Mouse (Mus musculus): Measurements from ENCODE around the gene P2rx7. TPM values are rescaled to one million over a fixed set of nuclear protein-coding genes. Genes with fewer than 3 reads are reported as not detected.
"Not testable (repeated sequence)": the region's sequence is repeated elsewhere in the genome, so short reads cannot be mapped to it uniquely, and the experiment has no call there.

The P2rx7 gene
- total RNA-seq, 2 experiments from 2014 or later: 8.6 to 8.9 TPM

DNA sequence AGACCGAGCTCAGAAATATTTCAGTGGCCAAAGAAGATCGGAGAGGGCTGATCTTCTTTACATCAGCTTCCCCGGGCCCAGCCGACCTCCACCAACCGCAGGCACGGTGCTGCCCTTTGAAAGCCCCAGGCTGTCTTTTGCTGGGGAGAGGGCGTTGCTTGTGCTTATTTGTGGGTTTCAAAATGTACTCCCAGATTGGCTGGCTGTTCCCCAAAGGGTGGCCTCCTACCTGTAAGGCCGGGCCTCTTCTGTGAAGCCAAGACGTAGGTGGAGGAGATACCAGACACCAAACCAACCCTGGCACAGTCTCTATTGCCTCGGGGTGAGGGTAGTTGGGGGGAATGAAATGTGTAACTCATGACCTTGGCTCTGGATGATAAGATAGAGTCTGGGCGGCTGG is 2.3 kb downstream of the P2rx7 start:
- no peak for DNase-seq (ENCODE audit: low spot score in 2 of 2)

DNA sequence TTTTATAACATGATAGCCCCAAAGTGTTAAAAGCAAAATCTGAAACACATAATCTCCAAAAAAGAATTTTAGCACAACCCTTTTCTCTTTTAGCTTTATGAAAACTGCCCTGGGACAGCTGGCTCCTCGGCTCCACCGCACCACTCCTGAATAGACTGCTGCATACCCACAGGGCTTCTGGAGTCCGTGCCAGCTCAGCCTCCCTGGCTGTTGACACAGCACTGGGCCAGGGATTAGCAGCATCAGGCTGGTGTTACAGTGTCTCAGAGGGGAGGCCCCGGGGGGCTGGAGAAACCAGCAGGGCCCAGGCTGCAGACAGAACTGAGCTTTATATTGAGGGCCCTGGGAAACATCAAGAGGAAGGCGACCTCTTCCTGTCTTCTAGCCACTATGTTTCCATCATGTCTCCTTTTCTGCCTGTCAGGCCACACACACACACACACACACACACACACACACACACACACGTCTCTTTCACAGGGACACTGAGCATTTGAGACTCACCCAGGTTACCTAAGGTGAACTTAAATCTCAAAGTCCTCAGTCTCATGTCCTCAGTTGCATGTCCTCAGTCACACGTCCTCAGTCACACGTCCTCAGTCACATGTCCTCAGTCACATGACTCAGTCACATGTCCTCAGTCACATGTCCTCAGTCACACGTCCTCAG is 3.7 kb downstream of the P2rx7 start:
- peak in 1 of 2 experiments; percentile 18 for DNase-seq (ENCODE audit: low spot score in 2 of 2)

DNA sequence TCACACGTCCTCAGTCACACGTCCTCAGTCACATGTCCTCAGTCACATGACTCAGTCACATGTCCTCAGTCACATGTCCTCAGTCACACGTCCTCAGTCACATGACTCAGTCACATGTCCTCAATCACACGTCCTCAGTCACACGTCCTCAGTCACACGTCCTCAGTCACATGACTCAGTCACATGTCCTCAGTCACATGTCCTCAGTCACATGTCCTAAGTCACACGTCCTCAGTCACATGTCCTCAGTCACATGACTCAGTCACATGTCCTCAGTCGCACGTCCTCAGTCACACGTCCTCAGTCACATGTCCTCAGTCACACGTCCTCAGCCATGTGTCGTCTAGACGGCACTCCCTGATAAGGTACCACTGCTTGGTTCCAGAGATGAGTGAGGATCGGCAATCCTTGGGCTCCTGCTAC is 4.3 kb downstream of the P2rx7 start:
- DNase-seq (ENCODE audit: low spot score in 2 of 2): not testable (repeated sequence)

DNA sequence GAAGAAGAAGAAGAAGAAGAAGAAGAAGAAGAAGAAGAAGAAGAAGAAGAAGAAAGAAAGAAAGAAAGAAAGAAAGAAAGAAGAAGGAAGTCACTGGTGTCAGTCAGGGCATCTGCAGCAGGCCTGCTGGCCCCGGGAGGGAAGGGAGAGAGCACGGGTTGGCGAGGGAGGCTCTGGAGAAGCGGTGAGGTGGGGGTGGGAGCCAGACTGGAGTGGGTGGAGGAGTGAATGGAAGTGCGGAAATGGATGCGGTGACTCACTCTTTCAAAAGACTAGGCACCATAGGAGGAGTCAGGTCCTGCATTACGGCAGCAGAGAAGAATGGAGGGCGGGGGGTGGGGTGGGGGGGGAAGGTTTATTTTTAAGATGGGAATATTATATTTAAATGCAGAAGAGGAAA is 5.6 kb downstream of the P2rx7 start:
- DNase-seq (ENCODE audit: low spot score in 2 of 2): no peak

DNA sequence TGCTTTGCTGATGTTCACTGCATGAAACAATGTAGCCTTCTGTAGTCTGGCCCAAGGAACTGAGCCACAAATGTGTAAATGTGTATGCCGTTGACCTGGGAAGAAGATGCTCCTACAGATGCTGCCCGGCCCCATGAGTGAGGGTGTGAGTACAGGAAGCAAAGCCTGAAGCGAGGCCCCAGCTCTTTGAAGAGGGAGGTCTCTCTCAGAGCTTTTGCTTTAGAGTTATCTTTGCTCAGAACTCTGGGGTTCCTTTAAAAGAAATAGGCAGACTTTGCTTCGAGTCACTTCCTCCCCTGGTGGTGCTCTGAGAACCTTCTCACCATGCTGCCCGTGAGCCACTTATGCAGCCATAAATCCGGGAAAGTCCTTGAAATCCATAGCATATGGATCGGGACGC is 6.4 kb downstream of the P2rx7 start:
- DNase-seq (ENCODE audit: low spot score in 2 of 2): no peak

DNA sequence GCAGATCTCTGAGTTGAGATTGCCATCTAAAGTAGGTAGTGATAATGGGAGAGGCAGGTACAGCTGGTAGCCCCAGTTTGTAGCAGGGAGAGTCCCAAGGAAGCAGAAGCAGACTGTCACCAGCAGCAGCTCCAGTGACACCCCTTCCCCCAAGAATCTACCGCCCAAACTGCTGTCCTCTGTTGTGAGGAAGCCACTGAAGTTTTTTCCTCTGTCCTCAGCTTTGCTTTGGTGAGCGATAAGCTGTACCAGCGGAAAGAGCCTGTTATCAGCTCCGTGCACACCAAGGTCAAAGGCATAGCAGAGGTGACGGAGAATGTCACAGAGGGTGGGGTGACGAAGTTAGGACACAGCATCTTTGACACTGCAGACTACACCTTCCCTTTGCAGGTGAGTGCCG is 8.8 kb downstream of the P2rx7 start:
- no peak for DNase-seq (ENCODE audit: low spot score in 2 of 2)

DNA sequence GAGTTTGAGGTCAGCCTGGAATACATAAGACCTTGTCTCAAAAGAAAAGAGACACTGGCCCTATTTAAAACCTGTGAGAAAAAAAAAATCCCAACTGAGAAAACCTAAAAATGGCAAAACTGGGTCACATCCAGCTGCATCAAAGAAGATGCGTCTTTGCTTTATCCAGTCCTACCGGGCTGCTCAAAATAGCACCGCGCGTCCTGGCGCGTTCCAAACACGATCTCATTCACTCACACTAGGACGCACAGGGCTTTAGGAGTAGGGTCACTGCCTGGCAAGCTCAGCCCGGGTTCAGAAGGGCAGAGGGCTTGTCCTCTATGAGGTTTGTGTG is 9.4 kb downstream of the P2rx7 start:
- no peak for DNase-seq (ENCODE audit: low spot score in 2 of 2)

DNA sequence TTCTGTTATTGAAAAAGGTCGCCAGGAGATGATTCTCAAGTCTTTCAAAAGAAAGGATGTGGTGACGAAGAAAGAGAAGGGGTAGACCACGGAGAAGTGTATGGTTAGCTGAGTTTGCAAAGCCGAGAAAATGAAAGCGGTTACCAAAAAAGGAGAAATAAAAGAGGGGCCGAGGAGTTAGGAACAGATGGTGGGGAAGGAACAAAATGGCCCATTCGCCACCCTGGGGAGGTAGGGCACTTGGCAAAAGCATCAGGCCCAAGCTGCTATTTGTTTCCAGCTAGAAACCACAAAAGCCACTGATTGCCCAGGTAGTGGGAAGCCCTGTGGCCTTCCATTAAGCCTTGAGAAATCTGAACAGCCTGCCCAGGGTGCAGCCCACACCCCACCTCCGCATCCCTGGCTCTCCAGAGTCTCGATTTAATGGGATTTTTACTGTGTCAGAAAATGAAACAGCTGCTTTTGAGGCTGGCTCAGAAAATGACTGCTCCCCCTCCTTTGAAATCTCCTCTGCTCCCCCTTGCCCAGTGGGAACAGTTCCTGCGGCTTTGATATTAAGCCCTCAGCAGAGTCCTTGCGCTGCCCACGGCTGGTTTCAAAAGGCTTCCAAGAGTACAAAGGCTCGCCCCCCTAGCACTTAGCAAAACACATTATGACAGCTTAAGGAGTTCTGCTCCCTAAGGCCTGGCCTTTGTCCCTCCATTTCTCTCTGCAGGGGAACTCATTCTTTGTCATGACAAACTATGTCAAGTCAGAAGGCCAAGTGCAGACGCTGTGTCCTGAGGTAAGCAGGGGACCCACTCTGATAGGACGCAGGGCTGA is 9.9 kb downstream of the P2rx7 start:
- DNase-seq (ENCODE audit: low spot score in 2 of 2): peak; percentile 15 to 31

DNA sequence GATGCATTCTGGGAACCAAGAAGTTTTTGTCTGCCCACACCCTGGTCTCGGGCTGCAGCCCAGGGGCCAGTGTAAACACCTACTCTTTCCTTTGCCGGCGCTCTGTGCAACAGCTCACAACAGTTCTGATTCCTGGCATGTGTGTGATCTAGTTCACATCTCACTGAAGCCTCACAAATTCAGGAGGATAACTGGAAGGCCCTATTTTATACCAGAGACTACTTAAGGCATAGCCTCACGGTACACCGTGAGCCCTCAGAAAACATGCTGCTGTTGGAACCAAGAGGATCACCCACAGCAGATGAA is 10.5 kb downstream of the P2rx7 start:
- DNase-seq (ENCODE audit: low spot score in 2 of 2): no peak

DNA sequence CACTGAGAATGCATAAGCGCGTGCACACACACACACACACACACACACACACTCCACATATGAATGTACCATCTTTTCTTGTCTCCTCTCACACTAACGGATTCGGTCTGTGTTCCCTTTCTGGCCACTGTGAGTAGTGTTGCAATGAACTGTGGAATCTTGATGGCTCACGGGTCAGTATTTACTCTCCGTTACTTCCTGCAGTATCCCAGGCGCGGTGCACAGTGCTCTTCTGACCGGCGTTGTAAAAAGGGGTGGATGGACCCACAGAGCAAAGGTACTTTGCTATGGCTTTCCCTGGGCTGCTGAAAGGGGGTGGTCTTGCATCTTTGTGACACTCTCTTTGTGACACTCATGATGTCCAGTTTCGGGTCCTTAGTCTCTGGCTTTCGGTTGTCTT is 13.1 kb downstream of the P2rx7 start:
- DNase-seq (ENCODE audit: low spot score in 2 of 2): no peak

DNA sequence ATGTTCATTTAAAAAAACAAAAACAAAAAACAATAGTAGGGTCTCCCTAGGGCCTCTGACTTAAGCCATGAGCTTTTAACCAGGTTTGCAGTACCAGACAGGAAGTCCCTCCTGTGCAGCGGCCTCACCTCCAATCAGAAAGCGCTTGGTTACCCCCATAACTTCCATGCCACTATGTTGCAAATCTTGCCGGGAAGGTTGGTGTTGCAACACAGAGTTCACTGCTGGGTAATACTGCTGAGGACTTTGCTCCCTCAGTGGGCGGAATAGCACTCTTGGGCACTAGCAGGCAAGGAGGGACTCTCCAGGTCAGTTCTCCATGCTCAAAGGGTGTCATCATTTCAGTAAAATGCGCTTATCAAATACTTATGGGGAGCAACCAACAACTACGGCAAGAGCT is 18.8 kb downstream of the P2rx7 start:
- DNase-seq (ENCODE audit: low spot score in 2 of 2): no peak

DNA sequence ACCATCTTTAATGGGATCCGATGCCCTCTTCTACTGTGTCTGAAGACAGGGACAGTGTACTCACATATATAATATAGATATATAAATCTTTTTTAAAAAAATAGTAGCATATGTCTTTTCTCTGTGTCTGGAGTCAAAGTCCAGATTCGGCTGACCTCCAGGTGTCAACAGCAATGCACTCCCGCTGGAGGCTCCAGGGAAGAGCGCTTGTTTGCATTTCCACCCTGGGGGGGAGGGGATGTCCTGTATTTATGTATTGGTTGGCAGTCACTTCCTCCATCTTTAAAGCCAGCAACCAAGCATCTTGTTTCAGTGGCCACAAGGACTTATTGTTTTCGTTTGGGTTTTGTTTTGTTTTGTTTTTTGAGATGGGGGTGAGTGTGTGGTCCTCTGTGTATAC is 21.3 kb downstream of the P2rx7 start:
- no peak for DNase-seq (ENCODE audit: low spot score in 2 of 2)

DNA sequence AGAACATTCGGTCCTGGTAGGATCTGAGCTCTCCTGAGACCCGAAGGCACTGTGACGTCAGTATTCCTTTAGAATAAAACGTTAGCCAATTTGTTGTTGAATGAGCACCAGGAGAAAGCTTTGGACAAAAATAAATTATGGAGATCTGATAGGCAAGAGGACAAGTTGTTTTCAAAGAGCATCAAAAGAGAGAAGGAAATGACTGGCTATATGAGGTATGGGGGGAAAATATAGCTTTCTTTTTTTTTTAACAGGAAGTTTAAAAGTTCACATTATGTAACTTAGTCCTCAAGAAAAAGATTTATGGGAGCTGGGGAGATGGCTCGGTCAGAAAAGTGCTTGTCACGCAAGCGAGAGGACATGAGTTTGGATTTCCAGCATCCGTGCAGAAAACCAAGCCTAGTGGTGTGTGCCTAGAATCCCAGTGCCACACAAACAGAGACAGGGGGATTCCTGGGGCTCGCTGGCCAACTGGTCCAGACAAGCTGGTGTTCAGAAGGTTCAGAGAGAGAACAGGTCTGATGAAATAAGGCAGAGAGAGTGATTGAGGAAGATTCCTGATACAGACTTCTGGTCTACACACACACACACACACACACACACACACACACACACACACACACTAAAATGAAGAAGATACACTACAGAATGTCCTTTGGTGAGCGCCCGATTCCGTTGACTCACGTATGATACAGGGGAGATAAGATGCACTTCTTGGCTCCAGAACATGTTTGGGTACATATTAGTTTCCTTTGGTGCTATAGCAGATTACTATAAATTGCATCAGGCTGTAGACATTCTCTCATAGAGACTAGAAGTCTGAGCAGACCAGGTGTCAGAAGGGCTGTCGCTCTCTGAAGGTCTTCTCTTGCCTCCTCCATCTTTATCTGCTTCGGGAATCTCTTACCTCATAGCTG is 25.5 kb downstream of the P2rx7 start:
- no peak for DNase-seq (ENCODE audit: low spot score in 2 of 2)

DNA sequence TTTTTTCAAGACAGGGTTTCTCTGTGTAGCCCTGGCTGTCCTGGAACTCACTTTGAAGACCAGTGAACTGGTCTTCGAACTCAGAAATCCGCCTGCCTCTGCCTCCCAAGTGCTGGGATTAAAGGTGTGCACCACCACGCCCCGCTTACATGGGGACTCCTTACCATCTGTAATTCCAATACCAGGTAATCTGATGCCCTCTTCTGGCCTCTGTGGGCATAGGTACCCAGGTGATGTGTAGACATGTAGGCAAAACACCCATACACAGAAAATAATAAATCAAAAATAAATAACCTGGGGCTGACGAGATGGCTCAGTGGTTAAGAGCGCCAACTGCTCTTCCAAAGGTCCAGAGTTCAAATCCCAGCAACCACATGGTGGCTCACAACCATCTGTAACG is 27.9 kb downstream of the P2rx7 start:
- not testable (repeated sequence) for DNase-seq (ENCODE audit: low spot score in 2 of 2)

DNA sequence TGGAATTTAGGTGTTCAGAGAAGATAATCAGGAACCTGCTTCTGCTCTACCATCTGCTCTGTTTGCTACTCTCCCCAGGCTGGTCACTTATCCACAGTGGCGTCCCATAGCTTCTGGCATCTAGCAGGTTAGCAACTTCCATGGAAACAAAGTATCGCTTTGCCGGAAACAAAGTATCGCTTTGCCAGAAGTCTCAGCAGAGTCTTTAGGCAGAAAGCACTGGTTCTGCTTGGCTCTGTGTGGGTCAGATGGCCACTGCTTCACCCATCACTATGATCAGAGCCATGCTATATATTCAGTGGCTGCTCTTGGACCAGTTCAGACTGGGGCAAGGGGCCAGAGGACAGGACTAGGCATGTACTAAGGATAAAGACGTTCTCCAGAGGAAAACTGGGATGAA is 28.6 kb downstream of the P2rx7 start:
- DNase-seq (ENCODE audit: low spot score in 2 of 2): no peak

DNA sequence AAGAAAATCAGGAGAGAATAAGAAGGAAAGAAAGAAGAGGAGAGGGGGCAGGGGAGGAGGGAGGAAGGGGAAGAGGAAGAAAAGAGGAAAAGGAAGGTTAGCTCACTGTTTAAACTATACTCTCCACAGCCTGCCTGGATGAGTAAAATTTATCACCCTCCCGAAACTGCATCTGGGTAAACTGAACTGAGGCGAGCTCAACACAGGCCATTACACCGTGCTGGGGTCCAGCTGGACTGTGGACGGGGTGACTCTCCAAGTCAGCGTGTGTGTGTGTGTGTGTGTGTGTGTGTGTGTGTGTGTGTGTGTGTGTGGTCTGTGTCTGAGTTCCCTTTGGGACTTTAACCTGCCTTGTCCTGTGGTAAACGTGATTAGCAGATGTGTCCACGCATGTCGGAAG is 32.3 kb downstream of the P2rx7 start:
- no peak for DNase-seq (ENCODE audit: low spot score in 2 of 2)

DNA sequence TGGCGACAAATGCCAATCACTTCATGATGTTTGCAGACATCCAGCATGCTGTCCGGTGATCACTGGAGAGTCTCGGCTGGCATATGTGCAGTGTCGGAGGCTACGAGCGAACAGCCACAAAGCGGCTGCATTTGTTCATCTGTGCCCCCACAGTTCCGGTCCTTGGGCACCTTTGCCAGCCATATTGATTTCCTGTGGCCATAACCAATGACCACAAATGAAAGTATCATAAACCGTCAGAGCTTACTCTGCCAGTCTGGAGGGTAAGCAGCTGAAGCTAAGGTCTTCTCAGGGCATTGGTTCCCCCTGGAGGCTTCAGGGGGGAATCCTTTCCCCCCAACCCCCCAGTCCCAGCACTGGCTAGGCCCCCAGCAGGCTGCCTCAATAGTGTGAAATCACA is 34.3 kb downstream of the P2rx7 start:
- no peak for DNase-seq (ENCODE audit: low spot score in 2 of 2)

DNA sequence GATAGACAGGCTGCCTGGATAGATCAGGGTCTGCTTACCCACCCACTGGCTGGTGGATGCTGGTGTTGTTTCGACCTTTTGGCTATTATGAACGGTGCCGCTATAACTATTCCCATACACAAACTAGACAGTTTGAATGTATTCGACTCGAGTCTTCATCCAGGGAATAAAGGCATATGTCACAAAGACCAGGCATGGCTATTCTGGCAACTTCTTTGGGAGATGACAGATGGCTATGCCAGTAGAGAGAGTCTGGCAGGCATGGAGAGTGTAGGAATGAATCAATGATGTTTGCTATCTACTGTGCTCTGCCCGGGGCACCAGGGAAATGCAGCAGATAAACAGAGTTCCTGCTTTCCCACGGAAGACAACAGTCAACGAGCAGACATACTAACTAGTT is 36.2 kb downstream of the P2rx7 start:
- peak; percentile 14 to 29 for DNase-seq (ENCODE audit: low spot score in 2 of 2)

DNA sequence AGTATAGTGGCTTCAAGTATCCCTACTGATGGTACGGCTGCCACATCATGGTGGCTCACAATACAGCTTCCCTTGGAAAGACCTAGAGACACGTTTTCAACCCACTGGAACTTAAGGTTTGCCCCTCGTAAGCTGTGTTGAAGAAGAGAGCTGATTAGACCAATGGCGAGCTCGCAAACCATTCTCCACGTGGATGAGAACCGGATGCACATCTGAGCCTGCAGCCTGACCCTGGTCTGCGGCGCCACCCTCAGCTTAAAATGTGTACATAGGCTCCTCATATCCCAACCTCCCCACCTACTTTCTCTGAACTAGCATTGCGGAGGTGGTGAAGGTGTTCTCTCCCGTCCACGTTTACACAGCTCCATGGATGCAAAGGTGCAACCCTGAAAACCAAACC is 37.6 kb downstream of the P2rx7 start:
- DNase-seq (ENCODE audit: low spot score in 2 of 2): no peak

DNA sequence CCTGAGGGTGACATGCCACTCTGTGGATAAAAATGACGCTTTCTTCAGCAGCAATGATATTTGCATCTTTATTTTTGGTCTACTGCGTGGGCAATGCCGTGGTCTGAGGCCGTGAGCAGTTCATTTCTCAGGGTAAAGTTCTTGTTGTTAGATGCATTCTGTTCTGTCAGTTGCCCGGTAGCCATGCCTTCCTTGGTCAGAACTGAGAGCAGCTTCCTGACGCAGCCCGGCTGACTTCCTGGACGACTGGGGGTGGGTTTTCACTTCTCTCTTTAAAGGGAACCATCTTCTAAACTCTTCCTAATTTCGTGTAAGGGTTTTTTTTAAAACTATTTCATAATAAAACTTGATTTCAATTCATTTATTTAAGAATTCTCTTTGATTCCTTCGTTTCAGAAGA is 40.2 kb downstream of the P2rx7 start:
- DNase-seq (ENCODE audit: low spot score in 2 of 2): no peak

DNA sequence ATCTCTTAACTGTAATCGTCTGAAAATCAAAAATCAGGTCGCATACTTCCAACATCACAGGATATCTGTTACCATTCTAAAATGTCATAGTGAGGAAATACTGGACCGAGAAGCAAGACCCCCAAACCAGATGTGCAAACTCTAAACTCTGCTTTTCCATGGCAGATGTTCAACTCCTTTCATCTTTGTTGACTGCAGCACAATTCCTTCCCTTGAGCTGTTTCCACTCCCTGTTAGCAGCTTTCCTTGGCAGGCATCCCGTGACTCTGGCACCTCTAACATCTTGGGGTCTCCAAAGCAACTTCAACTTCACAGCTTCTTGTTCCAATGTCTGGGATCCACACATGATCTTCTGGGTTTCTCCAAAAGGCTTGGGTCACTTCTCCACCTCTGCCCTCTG is 43.7 kb downstream of the P2rx7 start:
- no peak for DNase-seq (ENCODE audit: low spot score in 2 of 2)

DNA sequence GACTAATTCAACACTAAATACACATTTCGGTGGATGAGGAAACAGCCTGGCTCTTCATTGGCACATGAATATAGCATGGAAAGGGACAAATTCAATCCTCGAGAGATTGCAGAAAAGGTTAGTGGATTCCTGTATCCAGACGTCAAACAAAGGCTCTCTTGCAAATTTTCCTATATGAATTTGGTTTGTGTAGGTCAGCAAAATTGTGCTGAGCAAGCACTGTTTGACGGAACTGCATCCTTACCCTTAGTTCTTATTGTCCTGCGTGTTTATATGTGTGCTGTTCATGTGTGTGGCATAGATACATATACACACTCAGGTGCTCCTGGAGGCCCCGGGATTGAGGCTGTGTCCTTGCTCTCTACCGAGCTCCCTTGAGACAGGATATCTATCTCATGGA is 45.4 kb downstream of the P2rx7 start:
- no peak for DNase-seq (ENCODE audit: low spot score in 2 of 2)
